Mouse (Mus musculus): ENCODE results near the gene Gm10073. TPM values are rescaled to one million over a fixed set of nuclear protein-coding genes. Genes with fewer than 3 reads are reported as not detected.
"Not testable (repeated sequence)": the region's sequence is repeated elsewhere in the genome, so short reads cannot be mapped to it uniquely, and the experiment has no call there.

Gene Gm10073
- polyA plus RNA-seq, 1 experiment from 2014 or later, result 11.1 TPM

GRCm38 (mm10) chr8:106609076-106609903 lies 36.0 kb upstream of the Gm10073 start:
- H3K27me3 ChIP-seq (replicated peaks), result peaks cover 26% of the 10 kb centered on the region
- H3K4me2 ChIP-seq, result no peak overlapping the region
- H3K4me1 ChIP-seq, result peaks cover 3% of the 10 kb centered on the region; the same call in 1 of the 2 replicates
- H3K4me3 ChIP-seq (replicated peaks), result no peak overlapping the region
- H3K36me3 ChIP-seq, result no peaks in the 10 kb centered on the region
- no peak for ATAC-seq (ENCODE audit: low FRiP score)
- no peak overlapping the region for H3K27ac ChIP-seq (replicated peaks)
- H3K9ac ChIP-seq (replicated peaks), result no peak overlapping the region
- H3K9me3 ChIP-seq (replicated peaks), result no peaks in the 10 kb centered on the region
- 73% methylated on average over 7 of the region's 7 CpGs for WGBS

GRCm38 (mm10) chr8:106608425-106608824 lies 35.2 kb upstream of the Gm10073 start:
- ATAC-seq (ENCODE audit: low FRiP score), result no peak
- H3K4me2 ChIP-seq, result no peak overlapping the region
- no peaks in the 10 kb centered on the region for H3K36me3 ChIP-seq
- H3K4me3 ChIP-seq (replicated peaks), result no peak overlapping the region
- H3K4me1 ChIP-seq, result peaks cover 11% of the 10 kb centered on the region
- no peak overlapping the region for H3K27ac ChIP-seq (replicated peaks)
- H3K9me3 ChIP-seq (replicated peaks), result no peaks in the 10 kb centered on the region
- peaks cover 35% of the 10 kb centered on the region for H3K27me3 ChIP-seq (replicated peaks)
- 71% methylated on average over 3 of the region's 3 CpGs for WGBS
- no peak overlapping the region for H3K9ac ChIP-seq (replicated peaks)

DNA sequence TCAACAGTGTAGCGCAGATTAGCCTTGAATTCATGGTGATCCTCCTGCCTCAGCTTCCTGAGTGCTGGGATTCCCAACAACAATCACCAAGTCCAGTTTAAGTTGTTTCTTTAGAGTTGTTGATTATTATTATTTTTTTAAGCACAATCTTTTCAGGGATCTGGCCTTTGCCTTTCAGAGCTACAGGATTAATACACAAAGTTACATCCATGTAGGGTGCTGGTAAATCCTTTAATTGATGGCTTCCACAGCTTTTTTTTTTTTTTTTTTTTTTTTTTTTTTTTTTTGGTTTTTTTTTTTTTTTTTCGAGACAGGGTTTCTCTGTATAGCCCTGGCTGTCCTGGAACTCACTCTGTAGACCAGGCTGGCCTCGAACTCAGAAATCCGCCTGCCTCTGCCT lies 34.5 kb upstream of the Gm10073 start:
- H3K27ac ChIP-seq (replicated peaks); ATAC-seq (ENCODE audit: low FRiP score); H3K9me3 ChIP-seq (replicated peaks); H3K4me3 ChIP-seq (replicated peaks); H3K36me3 ChIP-seq; H3K4me2 ChIP-seq; H3K9ac ChIP-seq (replicated peaks): not testable (repeated sequence)
- Histone ChIP-seq H3K27me3 (replicated peaks) (peaks cover 41% of the 10 kb centered on the region), H3K4me1 (peaks cover 18% of the 10 kb centered on the region)
- WGBS, result 95% methylated on average over 4 of the region's 4 CpGs

- H3K4me2 ChIP-seq, result no peak overlapping the region
- peaks cover 21% of the 10 kb centered on the region for H3K4me1 ChIP-seq
- no peak overlapping the region for H3K4me3 ChIP-seq (replicated peaks)
- ATAC-seq (ENCODE audit: low FRiP score), result no peak
- H3K27me3 ChIP-seq (replicated peaks), result peaks cover 52% of the 10 kb centered on the region
- no peak overlapping the region for H3K9ac ChIP-seq (replicated peaks)
- H3K36me3 ChIP-seq, result no peaks in the 10 kb centered on the region
- 44% methylated on average over 15 of the region's 15 CpGs for WGBS
- no peak overlapping the region for H3K27ac ChIP-seq (replicated peaks)
- H3K9me3 ChIP-seq (replicated peaks), result no peaks in the 10 kb centered on the region
Measured at GRCm38 (mm10) chr8:106606601-106607145, 33.4 kb upstream of the Gm10073 start.

- Histone ChIP-seq H3K9ac (replicated peaks) (no peak overlapping the region), H3K27ac (replicated peaks) (no peak overlapping the region), H3K27me3 (replicated peaks) (peaks cover 57% of the 10 kb centered on the region), H3K4me2 (no peak overlapping the region), H3K4me1 (peaks cover 21% of the 10 kb centered on the region), H3K4me3 (replicated peaks) (no peak overlapping the region), H3K9me3 (replicated peaks) (no peaks in the 10 kb centered on the region), H3K36me3 (no peaks in the 10 kb centered on the region)
- WGBS, result 52% methylated on average over 4 of the region's 4 CpGs
- ATAC-seq (ENCODE audit: low FRiP score), result no peak
Measured at GRCm38 (mm10) chr8:106606121-106606520, 32.9 kb upstream of the Gm10073 start.

GRCm38 (mm10) chr8:106605657-106606056 lies 32.4 kb upstream of the Gm10073 start:
- no peak overlapping the region for H3K4me2 ChIP-seq
- ATAC-seq (ENCODE audit: low FRiP score), result no peak
- peaks cover 57% of the 10 kb centered on the region for H3K27me3 ChIP-seq (replicated peaks)
- H3K9ac ChIP-seq (replicated peaks), result no peak overlapping the region
- H3K4me3 ChIP-seq (replicated peaks), result no peak overlapping the region
- no peaks in the 10 kb centered on the region for H3K9me3 ChIP-seq (replicated peaks)
- 78% methylated on average over 7 of the region's 7 CpGs for whole genome bisulfite sequencing
- no peak overlapping the region for H3K27ac ChIP-seq (replicated peaks)
- peaks cover 21% of the 10 kb centered on the region for H3K4me1 ChIP-seq
- H3K36me3 ChIP-seq, result no peaks in the 10 kb centered on the region

DNA sequence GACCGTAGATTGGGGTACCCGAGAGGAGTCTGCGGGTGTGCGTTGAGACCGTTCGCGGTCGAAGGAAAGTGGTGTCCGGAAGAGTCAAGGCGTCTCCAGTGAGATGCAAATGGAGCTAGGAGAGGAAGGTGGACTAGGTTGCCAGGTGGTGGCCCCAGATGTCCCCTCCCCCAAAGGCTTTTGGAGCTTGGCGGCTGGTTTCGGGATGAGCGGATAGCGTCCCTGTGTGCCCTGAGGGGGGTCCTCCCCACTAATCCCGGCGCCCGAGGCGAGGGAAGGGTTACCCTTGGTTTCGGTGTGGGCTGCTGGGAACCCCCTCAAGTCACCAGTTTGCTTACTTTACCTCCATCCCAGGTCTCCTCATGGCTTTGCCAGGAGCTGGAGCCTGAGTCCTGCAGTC lies 30.7 kb upstream of the Gm10073 start:
- H3K27me3 ChIP-seq (replicated peaks), result peaks cover 57% of the 10 kb centered on the region
- H3K4me3 ChIP-seq (replicated peaks), result peak overlapping the region; percentile 44
- H3K4me2 ChIP-seq, result peak overlapping the region; percentile 80
- peaks cover 21% of the 10 kb centered on the region for H3K4me1 ChIP-seq
- ATAC-seq (ENCODE audit: low FRiP score), result no peak
- 0 out of 2 replicates have a peak overlapping the region, but pooled peaks have one; percentile 29 for H3K9ac ChIP-seq (replicated peaks)
- no peaks in the 10 kb centered on the region for H3K36me3 ChIP-seq
- WGBS, result under 1% methylated on average over 19 of the region's 19 CpGs
- no peaks in the 10 kb centered on the region for H3K9me3 ChIP-seq (replicated peaks)
- H3K27ac ChIP-seq (replicated peaks), result no peak overlapping the region

DNA sequence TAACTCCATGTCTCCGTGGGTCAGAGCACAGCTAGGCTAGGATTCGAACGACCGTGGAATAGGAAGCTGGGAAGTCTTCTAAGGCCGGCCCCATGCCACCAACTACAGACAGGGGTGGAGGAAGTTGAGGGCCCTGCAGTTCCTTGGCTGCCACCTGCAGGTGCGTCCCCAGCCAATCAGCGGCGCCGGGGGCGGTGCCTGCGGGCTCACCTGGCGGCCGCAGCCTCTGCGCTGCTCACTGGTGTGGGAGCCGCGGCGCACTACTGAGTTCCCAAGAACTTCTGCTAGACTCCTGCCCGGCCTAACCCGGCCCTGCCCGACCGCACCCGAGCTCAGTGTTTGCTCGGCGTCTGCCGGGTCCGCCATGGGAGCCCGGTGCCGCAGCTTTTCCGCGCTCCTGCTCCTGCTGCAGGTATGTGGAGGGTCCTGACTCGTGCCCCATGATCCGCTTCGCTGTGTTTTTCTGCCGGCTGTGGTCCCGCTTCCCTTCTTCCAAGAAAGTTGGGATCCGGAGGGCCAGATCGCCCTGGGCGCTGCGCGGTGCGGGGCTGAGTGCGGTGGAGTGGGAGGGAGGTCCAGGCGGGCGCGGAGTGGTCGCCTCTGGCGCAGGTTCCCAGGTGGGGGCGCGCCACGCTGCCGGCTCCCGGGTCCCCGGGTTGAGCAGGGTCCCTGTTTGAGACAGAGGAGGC lies 30.0 kb upstream of the Gm10073 start, which contains the start of gene Cdh1:
Gene Cdh1 (plus strand): TSS at position 221 of the 689 bp plus-strand sequence.
- Histone ChIP-seq H3K4me3 (replicated peaks) (peak within 1 kb of the TSS; percentile 44), H3K4me2 (peak within 1 kb of the TSS; percentile 80), H3K9ac (replicated peaks) (peak within 1 kb of the TSS; percentile 29), H3K27ac (replicated peaks) (no peak within 1 kb of the TSS), H3K9me3 (replicated peaks) (no peaks in the 10 kb centered on the region), H3K36me3 (no peaks in the 10 kb centered on the region), H3K27me3 (replicated peaks) (peaks cover 54% of the 10 kb centered on the region), H3K4me1 (peaks cover 21% of the 10 kb centered on the region)
- ATAC-seq (ENCODE audit: low FRiP score), result no peak; the same call in 1 of the 2 replicates
- WGBS, result under 1% methylated on average over 53 of the region's 53 CpGs

DNA sequence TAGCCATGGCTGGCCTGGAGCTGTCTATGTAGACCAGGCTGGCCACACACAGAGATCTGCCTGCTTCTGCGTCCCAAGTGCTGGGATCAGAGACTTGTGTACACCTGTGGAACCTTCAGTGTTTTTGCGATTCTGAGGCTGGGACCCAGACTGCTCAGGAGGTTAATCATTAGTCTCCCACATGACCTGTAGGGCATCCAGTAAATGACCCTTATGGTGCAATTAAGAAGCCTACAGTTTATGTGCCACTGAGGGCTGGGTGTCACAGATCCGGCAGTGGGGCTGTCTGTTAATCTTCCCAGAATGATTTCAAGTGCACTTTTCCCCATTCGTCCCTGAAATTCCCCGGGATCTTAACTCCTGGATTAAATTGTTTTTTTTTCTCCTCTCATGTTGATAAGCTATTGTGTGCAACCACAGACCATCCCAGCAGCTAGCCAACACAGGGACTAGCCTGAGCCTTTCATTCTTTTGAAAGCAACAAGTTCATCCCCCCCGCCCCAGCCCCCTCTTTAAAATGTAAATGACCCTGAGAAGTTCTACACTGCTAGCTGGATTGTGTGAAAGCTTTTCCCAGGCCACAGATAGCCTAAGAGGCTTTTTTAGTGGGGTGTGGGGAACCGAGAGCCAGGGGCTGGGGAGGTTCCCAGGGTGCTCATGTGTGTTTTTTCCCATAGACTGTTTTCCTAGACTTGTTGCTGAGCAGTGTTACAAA lies 26.2 kb upstream of the Gm10073 start:
- WGBS, result 24% methylated on average over 7 of the region's 7 CpGs

GRCm38 (mm10) chr8:106597067-106597466 lies 23.8 kb upstream of the Gm10073 start:
- Histone ChIP-seq H3K36me3 (no peaks in the 10 kb centered on the region), H3K27ac (replicated peaks) (no peak overlapping the region), H3K4me3 (replicated peaks) (no peak overlapping the region), H3K9me3 (replicated peaks) (no peaks in the 10 kb centered on the region), H3K4me1 (no peaks in the 10 kb centered on the region), H3K9ac (replicated peaks) (no peak overlapping the region), H3K27me3 (replicated peaks) (peaks cover 8% of the 10 kb centered on the region), H3K4me2 (no peak overlapping the region)
- ATAC-seq (ENCODE audit: low FRiP score), result no peak
- WGBS, result 96% methylated on average over 5 of the region's 5 CpGs

More for the DNA sequence above, 26.2 kb upstream of the Gm10073 start:
- Histone ChIP-seq H3K27ac (replicated peaks) (no peak overlapping the region), H3K4me1 (peaks cover 20% of the 10 kb centered on the region), H3K9me3 (replicated peaks) (no peaks in the 10 kb centered on the region), H3K36me3 (no peaks in the 10 kb centered on the region), H3K27me3 (replicated peaks) (peaks cover 32% of the 10 kb centered on the region), H3K9ac (replicated peaks) (no peak overlapping the region), H3K4me3 (replicated peaks) (no peak overlapping the region), H3K4me2 (no peak overlapping the region)
- ATAC-seq (ENCODE audit: low FRiP score), result no peak

DNA sequence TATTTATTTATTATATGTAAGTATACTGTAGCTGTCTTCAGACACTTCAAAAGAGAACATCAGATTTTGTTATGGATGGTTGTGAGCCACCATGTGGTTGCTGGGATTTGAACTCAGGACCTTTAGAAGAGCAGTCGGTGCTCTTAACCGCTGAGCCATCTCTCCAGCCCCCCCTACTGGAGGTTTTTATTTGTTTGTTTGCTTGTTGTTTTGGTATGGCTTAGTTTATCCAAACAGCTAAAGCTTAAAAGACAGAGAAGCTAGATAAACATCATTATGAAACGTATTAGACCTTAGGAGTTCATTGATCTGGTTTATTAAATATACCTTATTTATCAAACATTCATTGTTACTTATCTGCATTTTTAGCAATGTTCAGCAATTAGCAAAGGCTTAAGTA lies 22.4 kb upstream of the Gm10073 start:
- not testable (repeated sequence) for H3K27me3 ChIP-seq (replicated peaks); ATAC-seq (ENCODE audit: low FRiP score); H3K4me2 ChIP-seq; H3K9me3 ChIP-seq (replicated peaks); H3K4me1 ChIP-seq; H3K4me3 ChIP-seq (replicated peaks); H3K36me3 ChIP-seq; H3K27ac ChIP-seq (replicated peaks); H3K9ac ChIP-seq (replicated peaks)
- 96% methylated on average over 3 of the region's 3 CpGs for WGBS
